Mouse (Mus musculus): ENCODE results near the gene Ormdl2.

- TF ChIP-seq EP300 (optimal IDR thresholded peaks at IDR 0.05) (no peak), CTCF (IDR thresholded peaks at IDR 0.05; ENCODE audit: low read depth) (no peak)
Observed at GRCm38 (mm10) chr10:128802956-128803355, 18.5 kb downstream of the Ormdl2 start.

All from stomach, postnatal 0 days (tissue).